Mouse (Mus musculus): ENCODE data around the gene Rab37.

Rab37 gene

DNA sequence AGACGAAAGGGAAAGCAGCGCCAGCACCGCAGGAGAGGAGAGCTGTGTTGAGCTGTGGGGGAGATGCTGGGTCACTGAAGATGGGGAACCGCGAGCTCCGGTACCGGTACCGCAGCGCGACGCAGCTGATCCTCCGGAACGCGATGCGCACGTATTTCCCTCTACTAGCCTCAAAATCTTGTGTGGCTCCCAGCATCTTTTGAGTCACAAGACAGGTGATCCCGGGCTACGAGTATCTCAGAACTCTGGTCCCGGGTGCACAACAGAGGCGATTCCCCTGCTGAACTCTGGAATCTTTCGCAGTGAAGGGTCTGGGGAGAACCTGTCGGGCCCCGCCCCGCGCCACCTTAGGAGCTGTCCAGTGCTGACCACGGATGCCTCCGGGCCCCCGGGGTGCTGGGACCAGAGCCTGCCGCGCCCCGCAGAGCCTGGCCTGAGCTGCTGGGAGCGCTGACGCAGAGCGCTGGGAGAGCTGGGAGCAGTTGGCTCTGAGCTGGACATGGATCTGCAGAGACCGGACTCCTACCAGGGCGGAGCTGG, at the start of gene Rab37:
Gene Rab37 (plus strand): TSS at position 70 of the 540 bp plus-strand sequence.
- DNase-seq (ENCODE audit: low read depth in 1 of 2, low spot score in 2 of 2), result no peak

DNA sequence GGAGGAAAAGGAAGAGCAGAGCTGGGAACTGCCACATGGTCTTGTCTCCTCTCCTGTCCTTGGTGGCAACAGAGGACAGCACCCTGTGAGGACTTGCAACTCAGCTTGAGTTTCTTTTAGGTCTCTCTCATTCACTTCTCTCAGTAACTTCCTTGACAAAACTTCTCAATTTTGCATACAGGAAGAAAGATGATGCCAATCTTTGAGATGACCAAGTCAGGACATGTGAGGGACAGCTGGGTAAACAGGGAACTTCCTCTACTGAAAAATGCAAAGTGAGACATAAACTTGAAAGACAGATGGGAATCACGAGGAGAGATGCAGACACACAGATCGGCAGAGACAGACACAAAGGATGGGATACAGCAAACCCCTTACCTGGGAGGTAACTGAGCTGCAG, 43.0 kb upstream of the Rab37 start, which contains the start of gene Cd300ld3:
Gene Cd300ld3 (minus strand): TSS at position 151 of the 400 bp plus-strand sequence.
- no peak for DNase-seq (ENCODE audit: low read depth in 1 of 2, low spot score in 2 of 2)

DNA sequence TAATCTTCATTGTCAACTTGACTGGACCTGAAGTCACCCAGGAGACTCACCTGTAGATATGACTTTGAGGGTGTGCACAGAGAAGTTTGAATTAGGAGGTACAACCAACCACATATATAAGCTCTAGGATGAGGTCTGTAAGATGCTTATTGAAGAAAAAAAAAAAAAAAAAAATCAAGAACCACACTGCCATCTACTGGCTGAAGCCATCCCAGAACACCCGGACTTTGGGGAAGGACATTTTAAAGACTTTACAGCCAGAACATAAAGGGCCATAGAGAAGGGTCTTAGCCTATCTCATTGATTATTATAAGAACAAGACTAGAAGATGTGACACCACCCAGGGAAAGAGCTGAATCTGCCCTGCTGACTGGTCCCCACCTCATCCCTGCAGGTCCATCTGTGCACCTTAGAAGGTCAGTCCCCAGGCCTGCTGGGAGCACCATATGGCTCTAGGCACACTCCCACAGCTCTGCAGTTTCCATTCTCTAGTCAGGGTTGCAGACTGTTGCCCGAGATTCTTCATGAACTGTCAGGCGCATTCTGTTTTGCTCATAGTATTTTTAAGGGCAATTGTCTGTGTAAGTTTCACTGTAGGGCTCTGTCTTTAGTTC, 41.8 kb upstream of the Rab37 start:
- no peak for DNase-seq (ENCODE audit: low read depth in 1 of 2, low spot score in 2 of 2)

DNA sequence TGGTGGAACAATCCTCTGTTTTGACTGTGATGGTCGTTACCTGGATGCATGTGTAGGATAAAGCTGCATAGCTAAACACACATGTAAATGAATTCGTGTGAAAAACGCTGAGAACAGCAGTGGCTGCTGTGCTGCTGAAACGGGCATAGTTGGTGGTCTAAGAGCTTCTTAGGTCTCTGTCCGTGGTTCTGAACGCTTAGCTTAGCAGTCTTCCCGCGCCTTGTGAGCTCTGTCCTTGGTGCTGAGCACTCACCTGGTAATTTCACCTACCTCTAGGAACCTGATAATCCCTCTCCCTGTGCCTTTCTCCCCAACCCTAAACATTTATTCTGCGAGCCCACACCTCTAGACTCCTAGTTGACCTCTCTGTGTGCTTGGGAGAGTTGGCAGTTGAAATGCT, 39.0 kb upstream of the Rab37 start:
- no peak for DNase-seq (ENCODE audit: low read depth in 1 of 2, low spot score in 2 of 2)

DNA sequence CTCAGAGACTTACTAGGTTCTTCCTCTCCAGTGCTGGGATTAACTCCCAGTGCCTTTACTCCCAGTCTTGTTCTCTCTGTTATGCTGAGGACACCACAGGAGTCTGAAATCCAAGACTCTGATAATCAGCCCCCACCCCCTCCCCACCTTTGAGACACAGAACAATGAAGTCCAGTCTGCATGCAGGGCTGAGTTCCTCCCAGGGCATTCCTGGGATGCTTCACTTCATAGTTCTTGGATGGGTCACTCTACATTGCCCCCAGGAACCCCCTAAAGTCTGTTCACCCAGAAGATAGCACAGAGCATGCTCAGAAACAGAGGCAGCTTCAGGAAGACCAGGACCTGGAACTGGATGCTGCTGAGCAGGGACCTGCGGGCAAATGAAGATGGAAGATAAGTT, 38.2 kb upstream of the Rab37 start:
- DNase-seq (ENCODE audit: low read depth in 1 of 2, low spot score in 2 of 2), result no peak

DNA sequence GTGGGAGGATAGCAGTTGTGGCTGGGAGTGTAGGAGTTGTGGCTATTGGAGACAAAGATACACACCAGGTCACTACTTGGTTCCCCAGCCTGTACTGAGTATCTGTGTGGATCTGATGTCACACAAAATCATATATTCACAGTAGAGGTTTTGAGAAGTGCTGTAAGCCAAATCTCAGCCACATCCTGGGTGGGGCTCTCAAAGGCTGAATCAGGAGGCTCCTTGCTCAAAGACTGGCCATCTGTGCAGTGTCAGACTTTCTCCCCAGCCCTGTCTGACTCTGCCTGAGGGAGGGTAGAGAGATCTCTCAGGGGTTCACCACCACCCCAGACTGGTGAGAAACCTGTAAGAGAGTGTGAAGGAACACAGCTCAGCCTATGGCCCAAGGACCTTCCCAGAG, 36.7 kb upstream of the Rab37 start:
- DNase-seq (ENCODE audit: low read depth in 1 of 2, low spot score in 2 of 2), result no peak

DNA sequence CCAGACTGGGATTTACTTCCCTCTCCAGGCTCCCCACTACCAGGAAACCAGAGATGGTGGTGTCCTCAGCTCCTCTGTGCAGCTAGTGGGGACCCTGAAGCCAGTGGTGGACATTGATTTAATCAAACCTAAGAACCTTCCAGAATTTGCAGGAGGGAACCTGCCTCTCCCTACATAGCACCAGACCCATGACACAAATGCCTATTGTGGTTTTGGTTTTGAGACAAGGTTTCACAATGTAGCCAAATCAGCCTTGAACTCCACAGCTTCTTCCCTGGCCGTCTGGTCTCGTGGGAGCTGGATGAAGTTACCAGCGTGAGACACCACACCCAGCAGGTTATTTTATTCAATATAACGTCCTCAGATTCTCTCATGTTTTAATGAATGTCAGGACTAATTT, 32.5 kb upstream of the Rab37 start:
- DNase-seq (ENCODE audit: low read depth in 1 of 2, low spot score in 2 of 2), result no peak

DNA sequence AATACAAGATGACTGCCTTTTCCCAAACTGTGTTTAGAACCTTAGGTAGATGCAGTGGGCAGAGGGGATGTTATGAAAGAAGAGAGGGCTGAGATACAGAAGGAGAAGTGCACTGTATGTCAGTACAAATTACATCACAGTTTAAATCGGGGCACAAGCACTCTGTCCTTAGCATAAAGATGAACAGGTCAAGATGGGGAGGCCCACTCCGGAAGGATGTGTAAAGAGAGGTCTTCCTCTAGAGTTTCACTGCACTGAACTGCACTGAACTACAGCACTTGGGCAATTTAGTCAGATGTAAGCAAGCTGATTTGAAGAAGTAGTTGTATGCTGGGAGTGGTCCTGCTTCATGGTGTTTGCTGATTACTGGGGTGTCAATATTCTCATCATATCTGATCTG, 31.4 kb upstream of the Rab37 start:
- no peak for DNase-seq (ENCODE audit: low read depth in 1 of 2, low spot score in 2 of 2)

DNA sequence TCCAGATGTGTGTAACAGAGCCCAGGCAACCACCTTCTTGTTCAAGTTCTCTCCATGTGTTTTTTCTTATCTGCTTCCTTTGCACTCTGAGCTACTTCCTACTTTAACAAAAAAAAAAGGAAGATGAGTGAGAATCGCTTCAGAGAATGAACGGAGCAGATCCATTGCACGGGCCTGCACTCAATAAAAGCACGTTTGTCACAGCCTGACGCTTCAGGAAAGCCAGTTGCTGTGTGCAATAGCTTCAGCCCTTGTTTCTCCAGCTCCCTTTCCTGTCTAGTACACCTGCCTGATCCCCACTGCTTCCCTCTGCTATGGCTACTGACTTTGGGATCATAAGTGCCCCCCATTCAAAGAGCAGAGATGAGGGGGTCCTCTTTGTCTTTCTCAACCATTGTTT, 29.2 kb upstream of the Rab37 start, which contains the start of gene Cd300e:
Gene Cd300e (minus strand): TSS at position 101 of the 400 bp plus-strand sequence.
- no peak for DNase-seq (ENCODE audit: low read depth in 1 of 2, low spot score in 2 of 2)

DNA sequence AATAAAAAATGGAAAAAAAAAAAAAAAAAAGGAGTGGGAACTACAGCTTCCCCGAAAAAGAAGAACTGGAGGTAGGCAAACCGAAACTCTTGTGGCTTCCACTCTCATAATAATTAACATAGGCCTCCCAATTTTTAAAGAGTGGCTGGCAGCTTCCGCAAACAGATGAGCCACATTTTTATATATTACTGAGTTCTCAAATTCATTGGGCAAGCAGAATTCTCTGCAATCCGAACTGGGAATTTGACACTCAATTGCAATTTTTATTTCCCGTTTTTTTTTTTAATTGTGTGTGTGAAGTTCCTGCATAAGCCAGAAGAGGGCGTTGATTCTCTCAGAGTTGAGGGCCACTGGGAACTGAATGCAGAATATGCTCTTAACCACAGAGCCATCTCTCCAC, 24.5 kb upstream of the Rab37 start:
- peak; percentile 32 to 57 for DNase-seq (ENCODE audit: low read depth in 1 of 2, low spot score in 2 of 2)

DNA sequence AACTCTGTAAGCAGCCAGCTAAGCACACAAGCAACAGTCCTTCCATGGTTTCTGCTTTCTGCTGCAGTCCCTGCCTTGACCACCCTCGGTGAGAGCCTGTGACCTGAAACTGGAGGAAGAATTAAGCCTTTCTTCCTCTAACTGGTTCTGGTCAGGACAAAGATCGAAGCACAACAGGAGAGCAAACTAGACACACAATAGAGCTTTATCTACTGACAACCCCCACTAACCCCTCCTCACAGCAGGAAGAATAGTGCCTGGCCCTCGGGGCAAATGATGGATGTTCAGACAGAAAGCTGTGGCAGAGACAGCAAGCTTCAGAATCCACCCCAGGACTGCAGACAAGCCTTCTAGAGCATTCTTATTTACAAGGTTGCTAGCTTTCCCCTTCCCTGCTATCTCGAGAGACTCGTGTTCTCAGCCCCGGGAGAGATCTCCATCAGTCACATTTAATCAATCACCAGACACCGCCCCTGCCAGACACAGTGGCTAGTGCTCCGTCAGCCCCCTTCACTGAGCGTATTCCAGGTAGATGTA, 20.1 kb upstream of the Rab37 start:
- no peak for DNase-seq (ENCODE audit: low read depth in 1 of 2, low spot score in 2 of 2)

DNA sequence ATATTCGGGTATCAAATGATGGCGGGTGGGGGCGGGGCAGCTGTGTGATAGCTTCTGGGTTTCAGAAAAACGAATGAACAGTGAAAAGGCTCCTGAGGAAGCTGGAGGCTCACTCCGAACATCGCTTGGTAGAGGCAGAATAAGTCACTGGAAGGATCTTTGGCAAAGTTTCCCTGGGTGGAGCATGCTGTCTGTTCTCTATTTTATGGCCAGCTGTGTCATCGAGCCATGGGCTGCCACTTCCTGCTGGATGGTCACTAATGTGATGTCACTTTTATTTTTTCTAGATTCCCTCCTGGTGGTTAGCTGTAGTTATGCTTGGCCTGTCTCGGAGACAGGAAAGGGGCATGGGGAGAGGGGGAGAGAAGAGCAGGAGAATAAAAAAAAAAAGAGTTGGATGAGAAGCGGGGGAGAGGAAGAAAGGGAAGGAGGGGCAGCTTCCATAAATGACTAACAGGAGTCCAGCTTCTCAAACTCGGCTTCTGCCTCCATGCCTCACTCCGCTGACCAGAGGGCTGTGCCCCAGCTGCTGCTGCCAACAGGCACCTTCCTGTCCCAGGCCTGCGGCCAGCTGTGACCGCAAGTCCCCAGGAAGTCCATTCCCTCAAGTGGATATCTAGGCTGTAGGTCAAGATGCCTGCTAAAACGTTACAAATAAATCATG, 19.5 kb upstream of the Rab37 start:
- peak; percentile 45 to 48 for DNase-seq (ENCODE audit: low read depth in 1 of 2, low spot score in 2 of 2)

DNA sequence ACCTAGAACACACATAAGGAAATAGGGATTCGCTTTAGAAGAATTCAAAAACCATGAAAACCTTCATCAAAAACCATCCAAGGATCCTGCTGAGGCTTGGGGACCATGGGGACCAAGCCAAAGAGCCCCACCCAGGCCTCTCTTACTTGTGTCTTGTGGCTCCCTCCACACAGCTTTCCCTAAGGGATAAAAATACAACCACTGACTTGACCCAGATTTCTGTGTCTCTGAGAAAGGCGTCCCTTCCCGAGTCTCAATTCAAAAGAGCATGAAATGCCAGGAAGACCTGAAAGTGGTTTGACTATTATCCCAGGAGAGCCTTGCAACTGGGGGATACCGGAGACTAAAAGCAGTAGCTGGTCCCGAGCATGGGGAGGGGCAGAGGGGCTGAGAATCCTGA, 18.2 kb upstream of the Rab37 start:
- no peak for DNase-seq (ENCODE audit: low read depth in 1 of 2, low spot score in 2 of 2)

DNA sequence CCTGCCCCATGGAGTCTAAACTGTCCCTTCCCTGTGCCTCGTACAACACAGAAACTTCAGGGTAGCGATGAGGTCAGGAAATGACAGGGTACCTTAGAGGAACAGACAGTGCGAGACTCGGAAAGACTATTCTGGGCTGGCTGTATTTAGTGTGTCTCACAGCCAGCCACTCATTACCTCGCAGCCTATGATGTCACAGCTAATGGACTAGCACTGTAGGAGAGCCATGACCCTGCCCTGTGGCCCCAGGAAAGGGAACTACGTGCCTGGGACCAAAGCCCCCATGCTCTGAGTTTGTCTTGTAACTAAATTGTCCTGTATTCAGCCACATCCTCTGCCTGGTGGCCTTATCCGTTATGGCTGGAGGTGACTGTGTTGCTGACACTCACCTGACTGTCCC, 15.8 kb upstream of the Rab37 start:
- no peak for DNase-seq (ENCODE audit: low read depth in 1 of 2, low spot score in 2 of 2)

DNA sequence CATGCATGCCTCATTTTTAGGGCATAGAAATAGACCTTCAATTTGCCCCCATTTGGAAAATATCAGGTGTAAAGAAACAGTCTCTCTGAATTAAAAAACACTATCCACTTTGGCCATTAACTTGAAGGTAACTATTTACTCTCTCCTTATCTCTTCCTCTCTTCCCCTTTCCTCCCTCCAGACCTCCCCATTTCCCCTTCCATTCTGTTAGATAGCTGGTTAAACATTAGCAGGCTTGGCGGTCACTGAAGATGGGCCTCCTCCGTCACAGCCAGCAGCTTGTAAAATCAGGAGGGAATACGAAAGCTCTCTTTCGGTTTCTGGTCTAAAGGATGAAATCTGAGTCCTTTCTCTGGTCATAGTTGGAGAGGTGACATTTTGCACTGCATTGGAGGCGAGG, 15.4 kb upstream of the Rab37 start:
- no peak for DNase-seq (ENCODE audit: low read depth in 1 of 2, low spot score in 2 of 2)

DNA sequence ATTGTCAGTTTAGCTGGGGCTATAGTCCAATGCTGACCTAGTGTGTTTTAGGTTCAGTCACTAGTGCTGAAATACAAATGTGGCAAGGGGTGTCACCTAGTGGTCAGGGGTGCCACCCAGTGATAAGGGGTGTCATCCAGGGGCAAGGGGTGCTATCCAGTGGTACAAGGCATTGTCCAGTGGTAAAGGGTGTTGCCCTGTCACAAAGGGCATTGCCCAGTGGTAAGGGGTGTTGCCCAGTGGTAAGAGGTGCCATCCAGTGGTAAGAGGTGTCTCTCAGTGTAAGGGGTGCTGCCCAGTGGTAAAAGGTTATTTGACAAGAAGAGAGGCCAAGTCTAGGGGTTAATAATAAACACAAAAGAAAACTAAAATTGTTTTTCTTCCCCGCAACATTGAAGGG, 13.8 kb upstream of the Rab37 start:
- DNase-seq (ENCODE audit: low read depth in 1 of 2, low spot score in 2 of 2), result no peak

DNA sequence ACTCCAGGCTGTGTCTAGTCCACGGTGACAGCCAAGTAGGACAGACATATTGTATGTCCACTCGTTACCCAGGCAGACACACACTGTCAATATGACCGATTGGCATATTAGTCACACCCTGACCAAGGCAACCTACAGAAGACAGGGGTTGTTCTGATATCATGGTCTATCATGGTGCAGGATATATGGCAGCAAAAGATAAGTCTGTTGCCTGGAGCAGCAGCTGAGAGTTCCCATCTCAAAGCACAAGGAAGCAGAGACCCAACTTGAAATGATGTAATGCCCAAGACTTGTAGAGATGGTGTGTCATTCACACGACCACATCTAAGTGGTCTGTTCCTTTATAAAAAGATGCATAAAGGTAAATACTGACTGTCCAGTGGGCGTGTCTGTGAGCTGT, 12.6 kb upstream of the Rab37 start:
- DNase-seq (ENCODE audit: low read depth in 1 of 2, low spot score in 2 of 2), result no peak

DNA sequence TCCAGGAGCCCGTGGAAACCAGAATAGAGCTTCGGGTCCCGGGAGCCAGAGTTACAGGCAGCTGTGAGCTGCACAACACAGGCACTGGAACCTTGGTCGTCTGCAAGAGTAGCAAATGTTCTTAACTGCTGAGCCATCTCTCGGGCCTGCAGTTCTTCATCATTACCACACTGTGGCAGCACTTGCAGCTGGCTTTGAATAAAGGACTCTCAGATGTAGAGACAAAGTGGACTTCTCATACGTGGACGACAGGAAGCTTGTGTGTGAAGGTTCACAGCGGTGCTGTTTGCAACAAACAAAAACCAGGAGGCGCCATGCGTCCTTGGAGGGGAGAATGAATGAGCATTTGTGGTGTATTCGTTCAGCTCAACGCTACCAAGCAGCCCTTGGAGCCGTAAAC, 10.3 kb upstream of the Rab37 start:
- peak in 1 of 2 experiments; percentile 51 for DNase-seq (ENCODE audit: low read depth in 1 of 2, low spot score in 2 of 2)

DNA sequence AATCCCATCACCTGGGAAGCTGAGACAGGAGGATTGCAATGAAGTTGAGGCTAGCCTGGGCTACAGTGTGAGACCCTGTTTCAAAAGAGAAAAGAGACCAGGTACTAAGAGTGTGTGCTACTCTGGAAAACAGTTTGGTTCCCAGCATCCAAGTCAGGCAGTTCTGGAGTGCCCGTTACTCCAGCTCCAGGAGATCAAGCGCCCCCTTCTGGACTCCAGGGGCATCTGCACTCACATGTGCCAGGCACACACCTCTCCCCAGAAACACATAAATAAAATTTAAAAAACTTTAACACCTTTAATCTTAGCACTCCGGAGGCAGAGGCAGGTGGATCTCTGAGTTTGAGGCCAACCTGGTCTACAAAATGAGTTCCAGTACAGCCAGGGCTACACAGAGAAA, 9.9 kb upstream of the Rab37 start:
- DNase-seq (ENCODE audit: low read depth in 1 of 2, low spot score in 2 of 2), result no peak

DNA sequence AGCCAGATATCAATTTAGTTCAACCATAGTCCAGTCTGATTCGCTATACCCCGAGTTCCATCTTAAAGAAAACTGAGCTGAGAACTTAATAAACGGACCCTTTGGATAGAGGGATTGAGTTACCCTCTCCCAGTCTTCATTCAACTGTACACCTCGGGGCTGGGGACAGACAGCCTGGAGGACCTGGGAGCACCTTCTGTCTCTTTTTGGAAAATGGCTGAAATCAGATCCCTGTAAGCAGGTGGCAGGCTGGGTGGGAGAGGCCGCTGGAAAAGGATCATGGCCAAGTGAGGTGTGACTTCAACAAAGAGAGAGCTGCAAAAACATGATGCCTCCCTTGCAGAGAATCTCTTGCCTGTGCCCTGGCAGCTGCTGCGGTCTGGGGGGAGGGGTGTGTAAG, 9.0 kb upstream of the Rab37 start:
- DNase-seq (ENCODE audit: low read depth in 1 of 2, low spot score in 2 of 2), result no peak

DNA sequence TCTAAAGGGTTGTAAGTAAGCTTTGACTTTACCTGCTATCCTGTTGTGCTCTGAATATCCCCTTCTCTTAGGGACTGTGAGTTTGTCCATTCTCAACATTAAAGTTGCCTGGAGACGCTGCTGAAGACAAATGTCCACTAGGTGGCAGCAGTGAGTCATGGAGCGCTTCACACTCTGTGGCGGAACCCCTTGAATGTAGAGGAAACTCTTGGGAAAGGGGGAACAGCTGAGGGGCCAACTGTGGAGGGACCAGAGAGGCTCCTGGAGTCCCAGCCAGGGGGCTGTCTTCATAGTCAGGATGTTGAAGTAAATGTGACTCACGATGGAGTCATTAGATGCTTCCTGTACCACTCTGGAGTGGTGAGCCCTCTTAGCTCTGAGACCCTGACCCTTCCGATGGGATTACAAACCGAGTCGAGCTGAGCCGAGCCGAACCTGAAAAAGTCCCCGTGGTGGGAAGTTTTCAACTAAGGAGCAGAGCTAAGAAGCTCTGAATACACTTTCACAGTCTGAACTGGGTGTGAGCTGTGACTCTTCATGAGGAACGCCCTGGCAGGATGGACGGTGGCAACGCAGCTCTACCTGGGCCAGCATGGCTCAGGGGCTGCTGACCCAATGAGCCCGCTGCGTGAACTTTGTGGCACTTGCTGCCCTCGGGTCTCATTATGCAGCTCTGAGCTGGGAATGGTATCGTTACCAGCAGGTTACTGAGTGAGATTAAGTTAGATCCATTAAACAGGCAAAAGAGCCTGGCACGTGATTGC, 7.7 kb upstream of the Rab37 start:
- DNase-seq (ENCODE audit: low read depth in 1 of 2, low spot score in 2 of 2), result peak; percentile 29 to 59

DNA sequence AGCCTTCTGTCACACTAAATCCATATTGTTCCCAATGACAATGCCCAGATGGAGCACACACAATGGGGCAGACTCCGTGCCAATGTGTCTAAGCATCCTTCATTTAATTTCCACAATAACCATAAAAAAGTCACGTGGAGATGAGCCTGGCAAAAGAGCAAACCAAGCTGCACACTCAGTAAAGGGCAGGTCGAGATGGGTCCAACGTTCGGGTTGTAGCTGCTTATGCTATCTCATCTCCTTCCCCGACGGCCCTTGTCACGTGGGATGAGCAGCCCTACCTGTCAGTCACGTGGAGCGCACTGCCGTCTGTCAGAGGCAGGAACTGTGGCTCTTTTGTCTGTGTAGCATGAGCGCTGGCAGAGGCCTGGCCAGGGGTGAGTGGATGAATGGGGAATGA, 6.6 kb upstream of the Rab37 start:
- no peak for DNase-seq (ENCODE audit: low read depth in 1 of 2, low spot score in 2 of 2)

All from monocyte, adult 2 months (primary cell).